Mouse (Mus musculus) heart, embryonic 14.5 days (tissue): ENCODE data around the gene Ip6k1. TPM values are rescaled to one million over a fixed set of nuclear protein-coding genes. Genes with fewer than 3 reads are reported as not detected.

ENCODE experiments used
- ATAC-seq: fragments of 200-750 bp; cut with Nextera tagmentation; 2 replicates; pipeline ENCODE4 v1.8.0; 2017; ENCODE audit warnings: low read depth, moderate TSS enrichment; ENCODE audit not compliant: insufficient number of reproducible peaks, insufficient read depth, low FRiP score
- H3K27ac ChIP-seq, 2 experiments: fragments of 200-500 bp in 1 of 2; fragments of 300-500 bp in 1 of 2; sonication (generic) in 1 of 2; replicated peaks in 1 of 2; 2 replicates each; pipeline ENCODE4 v1.5.1; 2012 to 2014; ENCODE audit warnings: low read depth in 2 of 2, low read length in 2 of 2, control low read depth in 1 of 2, mild to moderate bottlenecking in 1 of 2, mixed read lengths in 1 of 2; ENCODE audit not compliant: control insufficient read depth in 1 of 2, insufficient read depth in 1 of 2
- H3K27me3 ChIP-seq: fragments of 300-500 bp; sonication (generic); 2 replicates; pipeline ENCODE4 v1.6.1; 2014; ENCODE audit warnings: mild to moderate bottlenecking, low read length, control low read depth; ENCODE audit not compliant: control insufficient read depth, insufficient read depth
- H3K36me3 ChIP-seq: fragments of 300-500 bp; sonication (generic); 2 replicates; pipeline ENCODE4 v1.6.1; 2014; ENCODE audit warnings: mild to moderate bottlenecking, control low read depth, low read length, mixed read lengths; ENCODE audit not compliant: control insufficient read depth, insufficient read depth
- H3K4me1 ChIP-seq, 2 experiments: fragments of 200-500 bp in 1 of 2; fragments of 300-500 bp in 1 of 2; sonication (generic) in 1 of 2; 2 replicates each; pipeline ENCODE4 v1.6.1; 2012 to 2014; ENCODE audit warnings: low read length in 2 of 2, control low read depth in 1 of 2, mixed read lengths in 1 of 2; ENCODE audit not compliant: control insufficient read depth in 2 of 2, insufficient read depth in 2 of 2
- H3K4me2 ChIP-seq: fragments of 300-500 bp; sonication (generic); 2 replicates; pipeline ENCODE4 v1.6.1; 2014; ENCODE audit warnings: mild to moderate bottlenecking, low read length
- H3K4me3 ChIP-seq, 2 experiments: fragments of 200-500 bp in 1 of 2; fragments of 300-500 bp in 1 of 2; sonication (generic) in 1 of 2; 2 replicates each; pipeline ENCODE4 v1.5.1; 2012 to 2014; ENCODE audit warnings: low read length in 2 of 2, mild to moderate bottlenecking in 2 of 2, control low read depth in 1 of 2, low read depth in 1 of 2, moderate library complexity in 1 of 2; ENCODE audit not compliant: control insufficient read depth in 1 of 2, insufficient read depth in 1 of 2
- H3K9ac ChIP-seq: fragments of 300-500 bp; sonication (generic); 2 replicates; pipeline ENCODE4 v1.6.1; 2014; ENCODE audit warnings: mild to moderate bottlenecking, low read length
- H3K9me3 ChIP-seq: fragments of 300-500 bp; sonication (generic); 2 replicates; pipeline ENCODE4 v1.6.1; 2016; ENCODE audit warnings: low read length, control low read depth; ENCODE audit not compliant: control insufficient read depth
- WGBS: fragments of 180-500 bp; shearing (Covaris S2); extraction: QIAGEN DNeasy Blood & Tissue Kit; methylation state at CpG from one replicate; pipeline ENCODE4 v1.1.7; 2014; 5-methylcytosine and 5-hydroxymethylcytosine counted together
- polyA plus RNA-seq: library from polyadenylated mRNA; unstranded; fragments of >200 nt; fragmentation: Nextera tagmentation; extraction: Ambion mirVana; gene quantifications from 2 replicates; pipeline ENCODE4 v1.2.1, GENCODE M21; 2014

Gene Ip6k1
- polyA plus RNA-seq, 1 experiment from 2014 or later: 21.9 TPM

DNA sequence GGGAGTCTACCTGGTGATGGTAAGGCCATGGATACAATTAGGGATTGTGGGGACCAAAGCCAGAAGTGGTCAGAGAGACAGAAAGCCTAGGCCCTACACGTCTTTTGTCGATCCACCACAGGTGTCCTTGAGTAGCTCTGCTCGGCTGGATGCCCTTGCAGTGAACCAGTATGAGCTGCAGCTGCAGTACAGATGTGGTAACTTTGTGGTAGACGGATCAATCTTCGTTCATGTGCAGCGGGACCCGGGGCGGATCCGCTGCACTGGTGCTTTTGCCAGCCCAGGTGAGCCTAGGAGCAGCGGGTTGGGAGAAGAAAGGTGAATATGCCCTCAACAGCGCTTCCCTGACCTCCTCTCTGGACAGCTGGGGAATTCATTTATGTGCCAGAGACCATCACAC is 9.3 kb upstream of the Ip6k1 start:
- no peak overlapping the region for H3K9ac ChIP-seq
- H3K27ac ChIP-seq: no peak overlapping the region
- no peaks in the 10 kb centered on the region for H3K36me3 ChIP-seq
- no peak overlapping the region for H3K4me2 ChIP-seq
- H3K9me3 ChIP-seq: no peaks in the 10 kb centered on the region
- 87% methylated on average over 11 of the region's 11 CpGs for WGBS
- H3K4me1 ChIP-seq: peaks cover 4 to 12% of the 10 kb centered on the region in 2 experiments; a peak in 2 of 4 replicates
- ATAC-seq: no peak
- H3K27me3 ChIP-seq: no peaks in the 10 kb centered on the region
- H3K4me3 ChIP-seq: no peak overlapping the region

DNA sequence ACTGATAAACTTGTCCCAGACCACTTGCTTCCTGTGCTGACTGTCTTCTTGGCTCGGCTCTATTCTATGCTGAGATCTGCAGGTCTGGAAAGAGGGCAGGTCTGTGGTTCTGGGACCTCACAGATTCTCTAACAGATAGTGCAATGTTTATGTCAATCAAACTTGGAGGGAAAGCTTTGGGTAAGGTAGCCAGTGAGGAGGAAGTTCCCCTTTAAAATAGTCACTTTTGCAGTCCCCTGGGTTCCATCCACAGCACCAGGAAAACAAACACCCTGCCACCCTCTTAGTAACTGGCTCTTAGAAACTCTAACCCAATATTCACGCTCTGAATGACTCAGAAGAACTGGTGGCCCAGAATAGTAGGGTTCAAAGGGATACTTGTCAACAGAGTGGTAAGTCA is 7.8 kb upstream of the Ip6k1 start:
- no peak overlapping the region for H3K27ac ChIP-seq
- no peak overlapping the region for H3K4me3 ChIP-seq
- H3K4me1 ChIP-seq: peaks cover 4 to 12% of the 10 kb centered on the region in 2 experiments; a peak in 2 of 4 replicates
- peak overlapping the region; percentile 38; the same call in 1 of the 2 replicates for H3K9ac ChIP-seq
- no peak overlapping the region for H3K4me2 ChIP-seq
- no peaks in the 10 kb centered on the region for H3K27me3 ChIP-seq
- no peaks in the 10 kb centered on the region for H3K9me3 ChIP-seq
- ATAC-seq: no peak
- 29% methylated on average over 2 of the region's 2 CpGs for WGBS
- H3K36me3 ChIP-seq: no peaks in the 10 kb centered on the region

DNA sequence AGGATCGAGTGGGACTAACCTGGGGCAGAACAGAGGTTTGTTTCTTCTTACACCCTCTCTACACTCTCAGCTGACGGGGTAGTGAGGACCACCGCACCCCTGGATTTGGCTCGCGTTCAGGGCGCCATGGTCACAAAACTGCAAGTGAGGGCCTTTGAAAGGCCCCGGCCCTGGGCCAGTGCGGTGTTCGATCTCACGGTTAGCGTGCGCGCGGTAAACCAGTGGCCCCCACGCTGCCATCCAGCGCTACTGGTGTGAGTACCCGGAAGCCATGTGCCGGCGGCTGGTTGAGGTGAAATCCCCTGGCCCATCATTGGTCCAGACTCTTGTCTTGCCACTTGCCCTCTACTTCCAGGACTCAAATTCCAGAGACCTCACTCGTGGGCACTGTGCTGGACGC is 6.8 kb upstream of the Ip6k1 start:
- Histone ChIP-seq H3K9me3 (no peaks in the 10 kb centered on the region), H3K9ac (no peak overlapping the region), H3K4me3 (no peak overlapping the region), H3K4me1 (peaks cover 4 to 12% of the 10 kb centered on the region in 2 experiments; a peak in 2 of 4 replicates), H3K36me3 (no peaks in the 10 kb centered on the region), H3K27ac (no peak overlapping the region), H3K4me2 (no peak overlapping the region), H3K27me3 (no peaks in the 10 kb centered on the region)
- WGBS: 91% methylated on average over 21 of the region's 21 CpGs
- no peak for ATAC-seq

DNA sequence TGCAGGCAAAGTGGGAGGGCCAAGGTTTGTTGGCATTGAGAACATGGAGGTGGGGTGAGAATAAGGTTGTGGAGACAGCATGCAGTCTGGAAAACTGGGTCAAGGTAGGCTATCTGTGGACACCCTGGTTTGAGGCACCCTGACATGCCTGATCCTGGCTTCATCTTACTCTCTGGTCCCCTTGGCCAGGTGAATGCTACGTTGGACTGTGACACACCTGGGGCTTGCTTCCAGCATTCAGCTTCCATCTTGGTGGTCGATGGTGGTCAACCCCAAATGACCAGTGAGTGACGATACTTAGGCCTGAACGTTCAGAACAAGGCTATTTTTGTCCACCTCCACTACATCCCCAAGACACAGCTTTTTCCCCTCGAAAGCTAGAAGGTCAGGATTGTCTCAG is 6.3 kb upstream of the Ip6k1 start, which contains the start of gene Gm20662:
Gene Gm20662 (plus strand): TSS at position 301 of the 400 bp plus-strand sequence.
- 78% methylated on average over 5 of the region's 5 CpGs for WGBS
- ATAC-seq: no peak
- Histone ChIP-seq H3K9ac (no peak within 1 kb of the TSS), H3K4me1 (peaks cover 4 to 12% of the 10 kb centered on the region in 2 experiments; a peak in 2 of 4 replicates), H3K4me3 (no peak within 1 kb of the TSS), H3K27me3 (no peaks in the 10 kb centered on the region), H3K4me2 (no peak within 1 kb of the TSS), H3K9me3 (no peaks in the 10 kb centered on the region), H3K27ac (no peak within 1 kb of the TSS), H3K36me3 (no peaks in the 10 kb centered on the region)

DNA sequence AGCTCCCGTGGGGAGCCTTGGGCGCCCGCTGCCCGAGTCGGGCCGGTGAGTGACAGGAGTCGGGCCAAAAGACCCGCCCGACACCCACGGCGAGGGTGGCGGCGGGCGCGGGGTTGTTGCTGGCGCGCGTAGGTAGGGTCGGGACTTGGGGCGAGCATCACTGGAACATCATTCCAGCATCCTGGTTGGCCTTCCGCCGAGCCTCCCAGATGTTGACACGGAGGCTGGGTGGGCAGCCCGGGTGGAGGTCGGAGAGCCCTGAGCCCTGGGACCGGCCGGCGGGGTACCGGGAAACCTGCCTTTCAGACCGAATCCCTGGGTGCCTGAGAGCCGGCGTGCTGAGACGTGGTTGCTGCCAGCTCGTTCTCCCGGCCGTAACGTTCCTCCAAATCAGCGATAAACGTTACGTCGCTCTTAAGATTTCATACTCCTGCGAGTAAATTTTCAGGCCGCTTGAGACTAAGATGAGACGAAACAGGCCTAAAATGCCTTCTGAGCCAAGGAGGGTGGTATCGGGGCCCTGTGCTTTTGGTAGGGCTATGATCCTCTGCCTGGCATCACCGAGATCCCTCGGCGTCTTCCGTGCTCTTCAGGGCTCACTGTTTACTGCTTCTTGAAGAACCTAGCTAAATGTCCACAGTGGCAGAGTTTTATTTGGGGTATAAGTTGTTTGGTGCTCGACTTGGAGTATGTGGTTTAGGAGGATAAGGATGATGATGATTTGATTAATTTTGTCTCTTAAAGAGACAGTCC is 653 bp downstream of the Ip6k1 start:
- Histone ChIP-seq H3K9ac (peak overlapping the region; percentile 90), H3K4me1 (peaks cover 4 to 24% of the 10 kb centered on the region in 2 experiments), H3K36me3 (no peaks in the 10 kb centered on the region), H3K4me2 (peak overlapping the region; percentile 84), H3K9me3 (no peaks in the 10 kb centered on the region), H3K27ac (peak overlapping the region; percentile 64 to 85), H3K27me3 (no peaks in the 10 kb centered on the region), H3K4me3 (peak overlapping the region; percentile 72 to 92)
- peak; percentile 36 for ATAC-seq
- WGBS: under 1% methylated on average over 46 of the region's 50 CpGs

DNA sequence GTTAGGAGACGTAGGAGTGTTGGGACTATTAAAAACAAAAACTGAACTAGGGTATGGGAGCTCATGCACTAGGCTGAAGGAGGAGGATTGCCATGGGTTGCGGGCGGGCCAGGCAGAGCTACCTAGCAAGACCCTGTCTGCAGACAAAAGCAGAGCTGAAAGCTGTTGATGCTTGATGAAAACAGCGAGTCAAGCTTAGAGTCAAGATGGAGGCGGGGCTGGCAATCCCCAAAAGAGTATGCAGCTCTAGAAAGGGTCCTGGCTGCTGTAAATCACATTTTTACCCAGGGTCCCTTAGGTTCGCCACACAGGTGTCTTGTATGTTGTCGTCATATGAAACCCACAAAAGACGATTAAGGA is 1.2 kb downstream of the Ip6k1 start:
- Histone ChIP-seq H3K36me3 (no peaks in the 10 kb centered on the region), H3K9ac (peak overlapping the region; percentile 90), H3K9me3 (no peaks in the 10 kb centered on the region), H3K4me2 (peak overlapping the region; percentile 84), H3K4me3 (peak overlapping the region; percentile 72 to 92), H3K27ac (peak overlapping the region in 1 of 2 experiments; percentile 85; a peak in 2 of 4 replicates), H3K27me3 (no peaks in the 10 kb centered on the region), H3K4me1 (peaks cover 4 to 24% of the 10 kb centered on the region in 2 experiments)
- WGBS: 19% methylated on average over 8 of the region's 8 CpGs
- ATAC-seq: no peak

DNA sequence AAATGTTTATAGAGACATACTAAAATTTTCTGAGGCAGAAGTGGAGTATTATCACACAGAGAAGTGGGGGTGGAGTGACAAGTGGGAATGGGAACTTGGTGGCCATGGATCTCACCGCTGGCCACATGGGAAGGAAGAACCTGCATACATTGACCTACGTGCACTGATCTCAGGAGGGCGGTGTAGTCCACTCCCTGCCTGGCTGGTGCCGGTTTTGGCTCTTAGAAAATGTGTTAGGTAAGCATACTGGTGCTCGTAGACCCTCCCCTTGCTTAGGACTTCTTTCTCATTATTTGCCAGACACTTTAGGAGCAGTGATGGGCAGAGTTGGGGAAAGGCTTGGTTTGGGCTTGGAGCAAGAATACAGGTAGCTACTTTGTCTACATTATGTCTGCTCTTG is 5.7 kb downstream of the Ip6k1 start:
- no peak overlapping the region for H3K4me2 ChIP-seq
- H3K9me3 ChIP-seq: no peaks in the 10 kb centered on the region
- peaks cover 4 to 19% of the 10 kb centered on the region in 2 experiments for H3K4me1 ChIP-seq
- H3K36me3 ChIP-seq: peaks cover 2% of the 10 kb centered on the region; the same call in 1 of the 2 replicates
- H3K4me3 ChIP-seq: no peak overlapping the region
- no peak overlapping the region for H3K27ac ChIP-seq
- no peak overlapping the region for H3K9ac ChIP-seq
- ATAC-seq: no peak
- H3K27me3 ChIP-seq: no peaks in the 10 kb centered on the region
- WGBS: 89% methylated on average over 5 of the region's 5 CpGs
